Mouse (Mus musculus) R1 (cell line): ENCODE data around the gene Gm17949.

Experiments
- DNase-seq: peaks from one replicate; pipeline ENCODE4 v3.0.0-alpha.2; 2018; ENCODE audit warnings: low read depth, low spot score

Gene Gm17949

GRCm38 (mm10) chr17:57041554-57041953 is 30.3 kb downstream of the Gm17949 start, which contains the start of gene Slc25a41:
TSS of gene Slc25a41 (minus strand) at chr17:57041654.
- DNase-seq: no peak

- DNase-seq: peak; percentile 99
Measured at GRCm38 (mm10) chr17:57047406-57047805, 36.1 kb downstream of the Gm17949 start.

- no peak for DNase-seq
Measured at GRCm38 (mm10) chr17:57048816-57049215, 37.5 kb downstream of the Gm17949 start.

DNA sequence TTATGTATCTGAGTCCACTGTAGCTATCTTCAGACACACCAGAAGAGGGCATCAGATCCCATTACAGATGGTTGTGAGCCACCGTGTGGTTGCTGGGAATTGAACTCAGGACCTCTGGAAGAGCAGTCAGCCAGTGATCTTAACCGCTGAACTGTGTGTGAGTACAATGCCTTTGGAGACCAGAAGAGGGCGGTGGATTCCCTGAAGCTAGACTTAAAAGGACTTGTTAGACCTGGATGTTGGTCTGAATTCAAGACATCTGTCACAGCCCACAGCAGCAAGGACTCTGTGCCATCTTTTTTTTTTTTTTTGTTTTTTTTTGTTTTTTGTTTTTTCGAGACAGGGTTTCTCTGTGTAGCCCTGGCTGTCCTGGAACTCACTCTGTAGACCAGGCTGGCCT is 40.4 kb downstream of the Gm17949 start:
- peak; percentile 84 for DNase-seq

DNA sequence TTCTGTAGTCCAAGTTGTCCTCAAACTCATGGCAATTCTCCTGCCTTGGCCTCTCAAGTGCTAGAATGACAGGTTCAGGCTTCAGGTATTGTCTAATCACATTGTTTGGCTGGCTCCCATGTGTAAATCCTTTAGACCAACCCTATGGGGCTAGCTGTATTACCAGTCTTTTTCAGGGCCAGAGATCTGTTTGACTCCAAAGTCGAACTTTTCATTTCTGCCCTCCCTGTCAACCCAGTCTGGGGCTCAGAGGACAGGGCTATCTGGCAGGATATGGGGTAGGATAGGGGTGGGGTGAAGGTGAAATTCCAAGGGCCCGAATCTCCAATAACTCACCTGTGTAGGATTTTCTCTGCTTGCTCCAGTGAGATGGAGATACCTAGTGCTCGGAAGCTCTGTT is 45.0 kb downstream of the Gm17949 start:
- no peak for DNase-seq

- DNase-seq: no peak
Measured at GRCm38 (mm10) chr17:57058891-57059485, 47.7 kb downstream of the Gm17949 start, which contains the start of gene Crb3. TSS of gene Crb3 (plus strand) at chr17:57059105.

GRCm38 (mm10) chr17:57059486-57059977 is 48.3 kb downstream of the Gm17949 start, which contains the start of gene Slc25a23:
TSS of gene Slc25a23 (minus strand) at chr17:57059863.
- peak; percentile 92 for DNase-seq

- peak; percentile 98 for DNase-seq
Measured at GRCm38 (mm10) chr17:57060231-57060801, 49.0 kb downstream of the Gm17949 start.

GRCm38 (mm10) chr17:57061069-57061468 is 49.8 kb downstream of the Gm17949 start:
- no peak for DNase-seq

- peak; percentile 55 for DNase-seq
Measured at GRCm38 (mm10) chr17:57062011-57062521, 50.8 kb downstream of the Gm17949 start.

DNA sequence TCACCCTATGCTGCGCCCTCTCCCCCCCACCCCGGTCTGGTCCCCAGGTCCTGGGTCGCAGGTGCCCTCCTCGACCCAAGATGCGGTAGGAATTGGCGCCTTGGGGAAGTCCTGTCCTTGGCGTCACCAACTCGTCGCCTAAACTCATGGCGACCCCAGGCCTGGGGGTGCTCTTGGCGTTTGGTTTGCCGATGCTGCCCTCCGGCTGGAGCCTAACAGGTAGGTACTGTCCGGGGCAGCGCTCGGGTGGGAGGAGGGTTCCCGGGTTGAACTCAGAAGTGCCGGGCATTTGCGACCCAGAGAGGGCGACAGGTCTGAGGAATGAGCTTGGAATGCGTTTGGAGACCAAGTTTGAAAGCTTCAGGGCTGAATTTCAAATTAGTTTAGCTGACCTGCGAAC is 51.3 kb downstream of the Gm17949 start:
- no peak for DNase-seq

DNA sequence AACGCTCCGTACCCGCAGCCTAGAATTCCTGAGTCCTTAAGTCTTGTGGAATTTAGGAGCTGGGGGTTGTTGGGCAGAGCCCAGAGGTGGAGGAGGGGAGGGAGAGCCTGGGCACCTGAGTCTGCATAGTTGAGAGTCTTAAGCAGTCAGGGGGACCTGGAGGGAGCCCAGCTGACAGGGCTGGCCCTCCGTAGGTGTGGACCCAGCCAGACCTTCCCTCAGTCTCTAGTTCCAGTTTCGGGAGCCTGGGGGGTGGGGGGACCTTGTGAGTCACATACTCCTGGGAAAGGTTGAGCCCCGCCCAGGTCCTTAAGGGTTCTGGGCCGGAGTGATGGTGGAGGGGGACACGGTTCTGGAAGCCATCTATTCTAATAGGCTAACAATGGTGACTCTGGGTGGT is 51.8 kb downstream of the Gm17949 start:
- no peak for DNase-seq

GRCm38 (mm10) chr17:57066908-57067307 is 55.6 kb downstream of the Gm17949 start:
- no peak for DNase-seq

DNA sequence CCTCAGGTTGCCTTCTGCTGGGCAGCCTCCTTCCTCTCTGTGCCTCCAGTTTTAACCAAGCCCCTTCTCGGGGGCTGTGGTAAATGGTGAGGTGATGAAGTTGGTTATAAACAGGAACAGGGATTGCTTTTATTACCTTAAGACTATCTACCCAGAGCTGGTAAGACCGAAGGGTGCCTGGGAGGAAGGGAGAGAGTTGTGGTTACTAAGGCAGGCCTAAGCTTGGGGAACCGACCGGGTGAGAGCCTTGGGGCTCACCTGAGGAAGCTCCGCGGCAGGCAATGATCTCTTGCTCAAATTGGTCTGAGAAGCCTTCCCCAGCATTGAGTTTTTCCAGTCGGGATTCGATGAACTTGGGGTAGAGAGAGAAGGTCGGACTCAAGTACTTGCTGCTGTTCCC is 59.0 kb downstream of the Gm17949 start:
- DNase-seq: no peak

GRCm38 (mm10) chr17:57070699-57071098 is 59.4 kb downstream of the Gm17949 start:
- peak; percentile 99 for DNase-seq
